Comparison of ENCODE assay signal across 8 mouse cellular contexts in genomic region chr14:54893651-54894181, GRCm38 (mm10). TPM values are rescaled to one million over a fixed set of nuclear protein-coding genes. Genes with fewer than 3 reads are reported as not detected.
DNase-seq lines count a peak whose midpoint lies in the region; ATAC-seq and TF ChIP-seq lines count a peak whose summit lies in the region.

No protein-coding gene starts in this region.

- H3K4me1 ChIP-seq in cortical plate, adult 2 months (ENCODE audit: control insufficient read depth, insufficient read depth, low read length) = no peaks in the 10 kb centered on the region
- H3K4me1 ChIP-seq in megakaryocyte, embryonic 14.5 days = peaks cover 36% of the 10 kb centered on the region

- no peaks in the 10 kb centered on the region for H3K27me3 ChIP-seq in megakaryocyte, embryonic 14.5 days (replicated peaks)

- H3K36me3 ChIP-seq in megakaryocyte, embryonic 14.5 days (replicated peaks; ENCODE audit: low read length) = peaks cover 43% of the 10 kb centered on the region

- peak; percentile 99 for ATAC-seq in activated CD4-positive, CD25-positive, alpha-beta regulatory T cell, adult 4 months

- no peak for TF ChIP-seq CTCF in cortical plate, adult 2 months (IDR thresholded peaks at IDR 0.05; ENCODE audit: extremely low read depth, insufficient read depth, low read length)

- H3K4me3 ChIP-seq in cortical plate, adult 2 months (ENCODE audit: insufficient read depth, low read length) = peak overlapping the region; percentile 20
- peak overlapping the region; percentile 94 for H3K4me3 ChIP-seq in megakaryocyte, embryonic 14.5 days (replicated peaks)

- no peak overlapping the region for H3K27ac ChIP-seq in cortical plate, adult 2 months (ENCODE audit: insufficient read depth, low read length)

- TF ChIP-seq POLR2A in cortical plate, adult 2 months (IDR thresholded peaks at IDR 0.05; ENCODE audit: extremely low read depth, insufficient read depth, low read length) = peak; percentile 94

- H3K9me3 ChIP-seq in megakaryocyte, embryonic 14.5 days = no peaks in the 10 kb centered on the region

- DNase-seq in gastrocnemius, adult 8-10 months (ENCODE audit: low spot score in 2 of 2) = peak; percentile 97 to 98
- DNase-seq in hindlimb bud, embryonic 11.5 days (ENCODE audit: extremely low spot score, low read depth, low spot score) = peak; percentile 99
- DNase-seq in left cerebral cortex, adult 8-10 months (ENCODE audit: low spot score in 2 of 2) = peak; percentile 97 to 100
- DNase-seq in right cerebral cortex, postnatal 10 days (ENCODE audit: low spot score in 2 of 2) = peak; percentile 98 to 99
- DNase-seq in urinary bladder, postnatal 25 days (ENCODE audit: low spot score) = peak; percentile 91

RNA-seq across cellular contexts. Expression of gene Pabpn1, which starts 1.4 kb away (rescaled TPM):
- 10 to 100 TPM; 22.8 to 30.8 TPM for polyA plus RNA-seq in activated CD4-positive, CD25-positive, alpha-beta regulatory T cell, adult 4 months (2017; shearing (Covaris generic))
- polyA plus RNA-seq in cortical plate, adult 2 months (2012; rRNA removed) = 414 and 456 TPM in 2 replicates
- 10 to 100 TPM; 44.2 to 55.9 (median 50.0) TPM for total RNA-seq in gastrocnemius, adult 8-10 months (2022)
- total RNA-seq in left cerebral cortex, adult 8-10 months (2022) = 100 to 1,000 TPM; 231 to 262 (median 243) TPM
- 94.8 and 258 TPM in 2 replicates for polyA plus RNA-seq in megakaryocyte, embryonic 14.5 days (2012; ENCODE audit: insufficient read depth, low replicate concordance)

RNA-seq across cellular contexts. Expression of gene Gm20521, which starts 10.5 kb away (rescaled TPM):
- not detected for polyA plus RNA-seq in activated CD4-positive, CD25-positive, alpha-beta regulatory T cell, adult 4 months (2017; shearing (Covaris generic))
- polyA plus RNA-seq in cortical plate, adult 2 months (2012; rRNA removed) = 0.15 and 0.50 TPM in 2 replicates
- total RNA-seq in gastrocnemius, adult 8-10 months (2022) = 1 to 10 TPM in 3 of 4 experiments, under 1 TPM in 1; 0.83 to 7.4 (median 3.1) TPM
- total RNA-seq in left cerebral cortex, adult 8-10 months (2022) = 1 to 10 TPM in 3 of 4 experiments, not detected in 1; 1.5 to 6.7 (median 4.2) TPM
- 1.6 TPM in 1 of 2 replicates, not detected in the other for polyA plus RNA-seq in megakaryocyte, embryonic 14.5 days (2012; ENCODE audit: insufficient read depth, low replicate concordance)

RNA-seq across cellular contexts. Expression of gene Bcl2l2, which starts 10.5 kb away (rescaled TPM):
- 1 to 10 TPM; 1.5 to 2.4 TPM for polyA plus RNA-seq in activated CD4-positive, CD25-positive, alpha-beta regulatory T cell, adult 4 months (2017; shearing (Covaris generic))
- polyA plus RNA-seq in cortical plate, adult 2 months (2012; rRNA removed) = 109 and 115 TPM in 2 replicates
- total RNA-seq in gastrocnemius, adult 8-10 months (2022) = 10 to 100 TPM; 23.8 to 31.4 (median 26.8) TPM
- 100 to 1,000 TPM; 127 to 134 (median 132) TPM for total RNA-seq in left cerebral cortex, adult 8-10 months (2022)
- 15.0 and 39.5 TPM in 2 replicates for polyA plus RNA-seq in megakaryocyte, embryonic 14.5 days (2012; ENCODE audit: insufficient read depth, low replicate concordance)

RNA-seq across cellular contexts. Expression of gene Ppp1r3e, which starts 16.4 kb away (rescaled TPM):
- polyA plus RNA-seq in activated CD4-positive, CD25-positive, alpha-beta regulatory T cell, adult 4 months (2017; shearing (Covaris generic)) = under 1 TPM in 1 of 2 experiments, not detected in 1; 0.93 TPM
- polyA plus RNA-seq in cortical plate, adult 2 months (2012; rRNA removed) = 15.7 and 16.1 TPM in 2 replicates
- 1 to 10 TPM; 3.6 to 5.3 (median 4.0) TPM for total RNA-seq in gastrocnemius, adult 8-10 months (2022)
- total RNA-seq in left cerebral cortex, adult 8-10 months (2022) = 10 to 100 TPM; 20.6 to 24.9 (median 22.7) TPM
- 1.7 and 2.8 TPM in 2 replicates for polyA plus RNA-seq in megakaryocyte, embryonic 14.5 days (2012; ENCODE audit: insufficient read depth, low replicate concordance)

RNA-seq across cellular contexts. Expression of gene Slc22a17, which starts 19.2 kb away (rescaled TPM):
- polyA plus RNA-seq in activated CD4-positive, CD25-positive, alpha-beta regulatory T cell, adult 4 months (2017; shearing (Covaris generic)) = 1 to 10 TPM in 1 of 2 experiments, under 1 TPM in 1; 0.52 to 1.1 TPM
- 776 and 795 TPM in 2 replicates for polyA plus RNA-seq in cortical plate, adult 2 months (2012; rRNA removed)
- total RNA-seq in gastrocnemius, adult 8-10 months (2022) = 1 to 10 TPM in 3 of 4 experiments, under 1 TPM in 1; 0.68 to 1.4 (median 1.2) TPM
- total RNA-seq in left cerebral cortex, adult 8-10 months (2022) = 100 to 1,000 TPM; 565 to 622 (median 604) TPM
- polyA plus RNA-seq in megakaryocyte, embryonic 14.5 days (2012; ENCODE audit: insufficient read depth, low replicate concordance) = 0.93 and 1.1 TPM in 2 replicates
